ENCODE assay signal across 9 mouse cellular contexts in genomic region chr12:111008500-111009490, GRCm38 (mm10). TPM values are rescaled to one million over a fixed set of nuclear protein-coding genes. Genes with fewer than 3 reads are reported as not detected.
DNase-seq lines count a peak whose midpoint lies in the region; ATAC-seq and TF ChIP-seq lines count a peak whose summit lies in the region.
"Had no signal": no experiment of that assay in that cellular context is flagged by ENCODE, and none has a peak within 500 bp of the region (broad histone marks: within the 10 kb centered on the region; RNA-seq: fewer than 3 reads in every experiment).

No protein-coding gene starts in this region.

- no peak overlapping the region for H3K27ac ChIP-seq in ES-Bruce4 (ENCODE audit: insufficient read depth, low read length)
- peak overlapping the region; percentile 96 for H3K27ac ChIP-seq in intestine, embryonic 16.5 days (ENCODE audit: low read length)

- no peaks in the 10 kb centered on the region for H3K9me3 ChIP-seq in ES-Bruce4 (replicated peaks; ENCODE audit: control insufficient read depth, insufficient read depth, low read length, poor library complexity, severe bottlenecking)
- H3K9me3 ChIP-seq in intestine, embryonic 16.5 days (ENCODE audit: control insufficient read depth, low read length): no peaks in the 10 kb centered on the region

- H3K36me3 ChIP-seq in ES-Bruce4 (ENCODE audit: control insufficient read depth, insufficient read depth, low read length, poor library complexity, severe bottlenecking): no peaks in the 10 kb centered on the region
- H3K36me3 ChIP-seq in intestine, embryonic 16.5 days (ENCODE audit: control insufficient read depth, insufficient read depth, low read length): no peaks in the 10 kb centered on the region

- DNase-seq in cerebellum, postnatal 4 days (ENCODE audit: low spot score in 2 of 2): no peak
- DNase-seq in cerebellum, postnatal 36 days: peak; percentile 24 to 30
- DNase-seq in embryo, embryonic 10.5 days (ENCODE audit: low spot score): no peak
- DNase-seq in urinary bladder, adult 18-20 months (ENCODE audit: low spot score in 2 of 2): no peak
- DNase-seq: layer of hippocampus, adult 9-11 months had no signal

- no peak overlapping the region for H3K9ac ChIP-seq in ES-Bruce4 (ENCODE audit: low read depth, poor library complexity, severe bottlenecking)
- H3K9ac ChIP-seq in intestine, embryonic 16.5 days (ENCODE audit: low read depth, low read length): peak overlapping the region; percentile 51

- H3K4me2 ChIP-seq in intestine, embryonic 16.5 days (ENCODE audit: low read depth, low read length): 0 out of 2 replicates have a peak overlapping the region, but pooled peaks have one; percentile 10

- TF ChIP-seq POLR2A in ES-Bruce4 (IDR thresholded peaks at IDR 0.05; ENCODE audit: insufficient read depth, low read length): no peak

- 31% methylated on average over 11 of the region's 11 CpGs for WGBS in intestine, embryonic 16.5 days

- H3K4me3 ChIP-seq in ES-Bruce4 (ENCODE audit: low read depth, low read length): peak overlapping the region; percentile 12; the same call in 1 of the 2 replicates
- no peak overlapping the region for H3K4me3 ChIP-seq in intestine, embryonic 16.5 days (ENCODE audit: low read length)

- peaks cover 8% of the 10 kb centered on the region for H3K4me1 ChIP-seq in ES-Bruce4 (ENCODE audit: control insufficient read depth, insufficient read depth, low read length)
- peaks cover 51% of the 10 kb centered on the region for H3K4me1 ChIP-seq in intestine, embryonic 16.5 days (ENCODE audit: control insufficient read depth, insufficient read depth, low read length)

- H3K27me3 ChIP-seq in ES-Bruce4 (ENCODE audit: control insufficient read depth, insufficient read depth, low read length, poor library complexity, severe bottlenecking): no peaks in the 10 kb centered on the region
- no peaks in the 10 kb centered on the region for H3K27me3 ChIP-seq in intestine, embryonic 16.5 days (replicated peaks; ENCODE audit: control insufficient read depth, insufficient read depth, low read length)

- TF ChIP-seq CTCF in ES-Bruce4 (IDR thresholded peaks at IDR 0.05; ENCODE audit: low read depth, low read length): no peak

- peak; percentile 60; the same call in 1 of the 2 replicates for ATAC-seq in cerebellum, adult (ENCODE audit: insufficient number of reproducible peaks, low FRiP score, low TSS enrichment)
- peak; percentile 73 for ATAC-seq in intestine, embryonic 16.5 days
- ATAC-seq in granulocyte monocyte progenitor cell, adult 5-6 weeks (replicated peaks; ENCODE audit: poor library complexity, severe bottlenecking): no peak

- no peak for TF ChIP-seq EP300 in ES-Bruce4 (IDR thresholded peaks at IDR 0.05; ENCODE audit: insufficient read depth, low read depth, low read length)

RNA-seq across cellular contexts. Expression of gene Ankrd9, which starts 30.0 kb away (rescaled TPM):
- polyA plus RNA-seq in ES-Bruce4 (2011; ENCODE audit: insufficient read depth, insufficient read length, low read depth, missing spikeins): 4.3 and 4.9 TPM in 2 replicates
- 32.2 and 33.6 TPM in 2 replicates for polyA plus RNA-seq in intestine, embryonic 16.5 days (2015; fragmentation: Nextera tagmentation; extraction: Ambion mirVana)
- 0.17 and 2.4 TPM in 2 replicates for total RNA-seq in granulocyte monocyte progenitor cell, adult 5-6 weeks (2014; fragmentation: Nextera tagmentation)
- 1.7 and 7.3 TPM in 2 replicates for total RNA-seq in granulocyte monocyte progenitor cell, adult 5-6 weeks (2017)

RNA-seq across cellular contexts. Expression of gene Rcor1, which starts 30.4 kb away (rescaled TPM):
- polyA plus RNA-seq in ES-Bruce4 (2011; ENCODE audit: insufficient read depth, insufficient read length, low read depth, missing spikeins): 31.8 and 34.4 TPM in 2 replicates
- 6.9 and 7.9 TPM in 2 replicates for polyA plus RNA-seq in intestine, embryonic 16.5 days (2015; fragmentation: Nextera tagmentation; extraction: Ambion mirVana)
- total RNA-seq in granulocyte monocyte progenitor cell, adult 5-6 weeks (2014; fragmentation: Nextera tagmentation): 36.3 and 44.3 TPM in 2 replicates
- total RNA-seq in granulocyte monocyte progenitor cell, adult 5-6 weeks (2017): 29.1 and 31.7 TPM in 2 replicates

Comparison
In these comparisons a context has a peak if more than half of its experiments do, and no peak if none do; other contexts are left out.
1. DNase-seq: peak in cerebellum, postnatal 36 days (2 of 2); none in cerebellum, postnatal 4 days (0 of 2), embryo, embryonic 10.5 days (single experiment) and urinary bladder, adult 18-20 months (0 of 2).